Mouse (Mus musculus) gastrocnemius, postnatal 36 days (tissue): Measurements from ENCODE around the gene Ran. TPM values are rescaled to one million over a fixed set of nuclear protein-coding genes. Genes with fewer than 3 reads are reported as not detected.
"Not testable (repeated sequence)": the region's sequence is repeated elsewhere in the genome, so short reads cannot be mapped to it uniquely, and the experiment has no call there.

Experiments used
- DNase-seq, 2 experiments: peaks; one replicate each; pipeline ENCODE4 v3.0.0; 2022
- intact Hi-C: fragments of 180-260 bp; cut with DNase I; formaldehyde crosslinking; loops from one replicate; pipeline ENCODE4 v1.15.1; 2025
- long read RNA-seq, 2 experiments: library from polyadenylated mRNA; stranded (forward); transcript quantifications; one replicate each; pipeline ENCODE4 v2.0.0; 2021
- total RNA-seq, 2 experiments: library from RNA; stranded (reverse); gene quantifications; 2 replicates each; pipeline ENCODE4 v1.2.3; 2021

Gene Ran
- 10 to 100 TPM; 60.3 to 64.1 TPM for total RNA-seq
- long read RNA-seq, experiment 1, transcript Ran-202 (6 exons, 2,423 nt) = minor isoform, 7 of 275 reads
- long read RNA-seq, experiment 1, transcript Ran-201 (7 exons, 2,377 nt) = major isoform, 191 of 275 reads
- long read RNA-seq, experiment 1, partial matches to known transcripts = 6 of 275 reads
- long read RNA-seq, experiment 1, other reads (novel, unspliced or antisense) = 71 of 275 reads
- long read RNA-seq, experiment 2, transcript Ran-201 (7 exons, 2,377 nt) = major isoform, 209 of 275 reads
- long read RNA-seq, experiment 2, partial matches to known transcripts = 9 of 275 reads
- long read RNA-seq, experiment 2, other reads (novel, unspliced or antisense) = 54 of 275 reads

- peak; percentile 88 to 91 for DNase-seq
- intact Hi-C loops = loop anchor here (5.0 kb wide), 1 partner anchor 483 kb away; the partner anchor contains the start of gene Sfswap
These were observed at the start of gene Ran for GRCm38 (mm10) chr5:129019497-129020299. Ran (plus strand) TSS chr5:129020069.

- intact Hi-C loops = no loop called here
- DNase-seq = no peak
These were observed 49.0 kb upstream of the Ran start for GRCm38 (mm10) chr5:128970878-128971277.

- intact Hi-C loops = no loop called here
- peak in 1 of 2 experiments; percentile 19 for DNase-seq
These were observed 48.6 kb upstream of the Ran start for GRCm38 (mm10) chr5:128971298-128971697.

- no peak for DNase-seq
- intact Hi-C loops = no loop called here
These were observed 43.6 kb upstream of the Ran start for GRCm38 (mm10) chr5:128976266-128976665.

- intact Hi-C loops, DNase-seq: not testable (repeated sequence)
These were observed 42.4 kb upstream of the Ran start for GRCm38 (mm10) chr5:128977466-128977865.

- intact Hi-C loops = no loop called here
- no peak for DNase-seq
These were observed 40.9 kb upstream of the Ran start for GRCm38 (mm10) chr5:128978957-128979356.

GRCm38 (mm10) chr5:128980857-128981256, 39.0 kb upstream of the Ran start:
- intact Hi-C loops = no loop called here
- DNase-seq = no peak

- intact Hi-C loops = no loop called here
These were observed 38.3 kb upstream of the Ran start for GRCm38 (mm10) chr5:128981607-128982006.

GRCm38 (mm10) chr5:128984536-128984935, 35.3 kb upstream of the Ran start:
- intact Hi-C loops = no loop called here

More at GRCm38 (mm10) chr5:128981607-128982006, 38.3 kb upstream of the Ran start:
- DNase-seq = peak; percentile 43 to 54

GRCm38 (mm10) chr5:128985946-128986345, 33.9 kb upstream of the Ran start:
- intact Hi-C loops = no loop called here
- no peak for DNase-seq

More at GRCm38 (mm10) chr5:128984536-128984935, 35.3 kb upstream of the Ran start:
- no peak for DNase-seq

- intact Hi-C loops = no loop called here
- no peak for DNase-seq
These were observed 32.5 kb upstream of the Ran start for GRCm38 (mm10) chr5:128987141-128987954.

GRCm38 (mm10) chr5:129000706-129001468, 19.0 kb upstream of the Ran start:
- peak in 1 of 2 experiments; percentile 41 for DNase-seq
- intact Hi-C loops = no loop called here

- no peak for DNase-seq
- intact Hi-C loops = no loop called here
These were observed 17.3 kb upstream of the Ran start for GRCm38 (mm10) chr5:129002571-129003011.

- no peak for DNase-seq
- intact Hi-C loops = no loop called here
These were observed 14.5 kb upstream of the Ran start for GRCm38 (mm10) chr5:129005416-129005815.

- DNase-seq = no peak
- intact Hi-C loops = no loop called here
These were observed 13.7 kb upstream of the Ran start for GRCm38 (mm10) chr5:129006031-129006788.

- intact Hi-C loops = no loop called here
- DNase-seq = no peak
These were observed 12.5 kb upstream of the Ran start for GRCm38 (mm10) chr5:129007105-129007957.

GRCm38 (mm10) chr5:129008008-129008407, 11.9 kb upstream of the Ran start:
- DNase-seq = peak in 1 of 2 experiments; percentile 41
- intact Hi-C loops = no loop called here

- DNase-seq = peak; percentile 91 to 94
- intact Hi-C loops = no loop called here
These were observed 11.4 kb upstream of the Ran start, which contains the start of gene Stx2 for GRCm38 (mm10) chr5:129008412-129008826. Stx2 (minus strand) TSS chr5:129008574.
